Mouse (Mus musculus): ENCODE data around the gene Nos1ap. TPM values are rescaled to one million over a fixed set of nuclear protein-coding genes. Genes with fewer than 3 reads are reported as not detected.

Gene Nos1ap
- polyA plus RNA-seq, 1 experiment from 2014 or later = 7.9 TPM

DNA sequence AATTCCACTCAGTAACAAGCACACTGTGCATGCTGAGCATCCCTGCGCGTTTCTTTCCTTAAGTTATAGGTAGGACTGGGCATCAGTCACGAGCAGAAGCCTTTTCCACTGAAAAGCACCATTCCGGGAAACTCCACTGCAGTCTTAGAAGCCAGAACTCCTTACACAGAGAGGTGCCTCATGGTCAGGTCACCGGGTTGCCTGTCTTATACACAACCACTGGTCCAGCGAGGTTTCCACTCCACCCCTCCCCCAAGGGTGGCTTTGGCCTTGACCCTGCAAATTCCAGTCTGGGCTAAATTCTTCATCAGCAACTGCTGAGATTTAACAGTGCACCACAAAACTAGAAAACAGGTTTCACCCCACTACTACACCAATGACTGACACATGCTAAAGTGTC lies 1.3 kb downstream of the Nos1ap start:
- no peak for ATAC-seq (ENCODE audit: insufficient read depth)
- H3K9ac ChIP-seq = no peak overlapping the region

DNA sequence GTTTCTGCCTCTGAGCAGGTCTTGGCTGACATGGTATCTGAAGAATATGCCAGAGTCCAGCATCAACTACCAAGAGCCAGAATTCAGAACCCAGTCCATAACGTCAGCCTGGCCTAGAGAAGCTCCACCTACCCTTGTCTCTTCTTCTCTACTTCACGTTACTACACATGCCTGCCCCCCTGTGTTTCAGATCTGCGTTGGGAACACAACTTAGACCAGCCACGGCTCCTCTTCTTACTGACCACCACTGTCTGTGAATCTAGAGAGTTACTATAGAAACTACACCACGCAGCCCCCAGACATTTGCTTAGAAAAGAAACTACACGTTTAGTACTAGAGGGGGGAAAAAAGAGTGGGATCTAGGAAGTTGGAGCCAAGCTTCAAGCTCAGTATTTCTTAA lies 2.9 kb downstream of the Nos1ap start:
- Histone ChIP-seq H3K4me2 (no peak overlapping the region), H3K9me3 (ENCODE audit: low read depth, low read length) (peaks cover 4% of the 10 kb centered on the region; the same call in 1 of the 2 replicates), H3K9ac (no peak overlapping the region), H3K4me1 (ENCODE audit: insufficient read depth) (peaks cover 6% of the 10 kb centered on the region; the same call in 1 of the 2 replicates), H3K4me3 (ENCODE audit: low read depth, low read length) (no peak overlapping the region), H3K27me3 (ENCODE audit: insufficient read depth, low read length) (no peaks in the 10 kb centered on the region), H3K36me3 (ENCODE audit: insufficient read depth) (0 out of 2 replicates have a peak, but pooled peaks cover 4% of the 10 kb centered on the region), H3K27ac (ENCODE audit: low read depth) (no peak overlapping the region)
- no peak for TF ChIP-seq CTCF (IDR thresholded peaks at IDR 0.05; ENCODE audit: low read depth)
- WGBS = 82% methylated on average over 6 of the region's 6 CpGs
- DNase-seq = no peak
- no peak for ATAC-seq (ENCODE audit: insufficient read depth)

More for the DNA sequence above, 1.3 kb downstream of the Nos1ap start:
- Histone ChIP-seq H3K4me3 (ENCODE audit: low read depth, low read length) (peak overlapping the region; percentile 80), H3K27ac (ENCODE audit: low read depth) (no peak overlapping the region), H3K36me3 (ENCODE audit: insufficient read depth) (0 out of 2 replicates have a peak, but pooled peaks cover 4% of the 10 kb centered on the region), H3K4me1 (ENCODE audit: insufficient read depth) (peaks cover 6% of the 10 kb centered on the region; the same call in 1 of the 2 replicates), H3K27me3 (ENCODE audit: insufficient read depth, low read length) (no peaks in the 10 kb centered on the region), H3K9me3 (ENCODE audit: low read depth, low read length) (peaks cover 4% of the 10 kb centered on the region; the same call in 1 of the 2 replicates), H3K4me2 (peak overlapping the region; percentile 99)
- TF ChIP-seq CTCF (IDR thresholded peaks at IDR 0.05; ENCODE audit: low read depth) = no peak
- DNase-seq = peak; percentile 19
- WGBS = 24% methylated on average over 6 of the region's 6 CpGs

DNA sequence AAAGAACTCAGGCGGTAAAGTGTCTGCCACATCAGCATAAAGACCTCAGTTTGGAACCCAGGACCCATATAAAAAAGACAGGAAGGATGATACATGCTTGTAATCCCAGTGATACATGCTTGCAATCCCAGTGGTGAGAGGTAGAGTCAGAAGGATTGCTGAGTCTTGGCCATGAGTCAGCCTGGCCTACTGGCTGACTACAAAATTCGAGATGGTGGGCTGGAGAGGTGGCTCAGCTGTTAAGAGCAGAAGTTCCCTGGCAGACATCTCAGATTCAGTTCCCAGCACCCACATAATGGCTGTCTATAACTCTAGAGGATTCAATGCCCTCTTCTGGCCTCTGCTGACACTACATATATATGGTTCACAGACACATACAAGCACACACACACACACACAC lies 5.7 kb downstream of the Nos1ap start:
- no peaks in the 10 kb centered on the region for H3K27me3 ChIP-seq (ENCODE audit: insufficient read depth, low read length)
- no peak overlapping the region for H3K4me2 ChIP-seq
- no peak for ATAC-seq (ENCODE audit: insufficient read depth)
- WGBS = 81% methylated on average over 2 of the region's 2 CpGs
- H3K36me3 ChIP-seq (ENCODE audit: insufficient read depth) = 0 out of 2 replicates have a peak, but pooled peaks cover 4% of the 10 kb centered on the region
- no peak overlapping the region for H3K27ac ChIP-seq (ENCODE audit: low read depth)
- H3K4me1 ChIP-seq (ENCODE audit: insufficient read depth) = peaks cover 5% of the 10 kb centered on the region; the same call in 1 of the 2 replicates
- no peak overlapping the region for H3K9ac ChIP-seq
- peaks cover 4% of the 10 kb centered on the region; the same call in 1 of the 2 replicates for H3K9me3 ChIP-seq (ENCODE audit: low read depth, low read length)
- TF ChIP-seq CTCF (IDR thresholded peaks at IDR 0.05; ENCODE audit: low read depth) = no peak
- H3K4me3 ChIP-seq (ENCODE audit: low read depth, low read length) = no peak overlapping the region
- no peak for DNase-seq

DNA sequence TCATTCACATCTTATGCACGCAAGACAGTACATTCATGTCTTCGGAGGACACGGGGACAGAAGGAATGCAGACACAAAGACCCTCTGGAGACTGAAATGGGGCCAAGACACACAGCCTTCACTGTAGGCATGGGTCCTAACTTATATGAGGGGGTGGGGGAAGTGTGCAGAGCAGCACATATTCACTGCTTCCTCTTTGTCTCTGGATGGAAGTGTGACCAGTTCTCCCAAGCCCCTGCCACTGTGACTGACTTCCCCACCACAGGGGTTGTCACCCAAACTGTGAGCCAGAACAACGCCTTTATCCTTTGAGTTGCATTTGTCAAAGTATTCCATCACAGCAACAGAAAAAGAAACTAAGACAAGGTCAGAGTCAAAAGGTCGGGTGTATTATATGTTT lies 7.3 kb downstream of the Nos1ap start:
- H3K4me2 ChIP-seq = no peak overlapping the region
- no peak overlapping the region for H3K27ac ChIP-seq (ENCODE audit: low read depth)
- no peak overlapping the region for H3K4me3 ChIP-seq (ENCODE audit: low read depth, low read length)
- no peak for DNase-seq
- 0 out of 2 replicates have a peak, but pooled peaks cover 4% of the 10 kb centered on the region for H3K36me3 ChIP-seq (ENCODE audit: insufficient read depth)
- no peaks in the 10 kb centered on the region for H3K4me1 ChIP-seq (ENCODE audit: insufficient read depth)
- TF ChIP-seq CTCF (IDR thresholded peaks at IDR 0.05; ENCODE audit: low read depth) = no peak
- no peaks in the 10 kb centered on the region for H3K27me3 ChIP-seq (ENCODE audit: insufficient read depth, low read length)
- 75% methylated on average over 5 of the region's 5 CpGs for WGBS
- H3K9ac ChIP-seq = no peak overlapping the region
- no peak for ATAC-seq (ENCODE audit: insufficient read depth)
- peaks cover 4% of the 10 kb centered on the region; the same call in 1 of the 2 replicates for H3K9me3 ChIP-seq (ENCODE audit: low read depth, low read length)

DNA sequence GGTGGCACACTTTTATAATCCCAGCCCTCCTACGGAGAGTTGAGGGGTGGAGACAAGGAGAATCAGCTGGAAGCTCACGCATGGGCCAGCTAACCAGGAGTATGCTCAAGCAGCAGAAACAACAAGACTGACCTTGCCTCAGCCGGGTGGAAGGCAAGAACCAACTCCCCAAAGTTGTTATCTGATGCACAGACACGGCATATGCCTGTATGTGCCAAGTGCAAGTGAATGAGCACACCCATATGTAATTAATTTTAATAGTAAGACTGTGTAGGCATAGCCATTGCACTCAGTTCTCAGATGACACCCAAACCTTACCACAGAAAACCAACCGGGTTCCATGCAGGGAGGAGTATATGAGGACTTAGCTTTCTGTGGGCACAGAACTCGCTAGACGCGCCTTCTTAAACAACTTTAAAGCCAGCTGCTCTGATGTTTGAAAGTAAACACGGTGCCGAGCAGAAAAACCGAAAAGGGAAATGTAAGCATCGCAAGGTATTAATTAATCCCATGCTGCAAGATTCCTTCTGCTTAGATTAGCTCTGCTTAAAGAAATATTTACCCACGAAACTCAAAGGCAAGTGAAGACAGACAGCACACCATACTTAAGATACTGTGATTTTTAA lies 9.1 kb downstream of the Nos1ap start:
- Histone ChIP-seq H3K9me3 (ENCODE audit: low read depth, low read length) (peaks cover 2% of the 10 kb centered on the region; the same call in 1 of the 2 replicates), H3K27ac (ENCODE audit: low read depth) (no peak overlapping the region), H3K9ac (no peak overlapping the region), H3K36me3 (ENCODE audit: insufficient read depth) (0 out of 2 replicates have a peak, but pooled peaks cover 3% of the 10 kb centered on the region), H3K4me2 (peak overlapping the region; percentile 36; the same call in 1 of the 2 replicates), H3K4me1 (ENCODE audit: insufficient read depth) (no peaks in the 10 kb centered on the region), H3K4me3 (ENCODE audit: low read depth, low read length) (no peak overlapping the region), H3K27me3 (ENCODE audit: insufficient read depth, low read length) (no peaks in the 10 kb centered on the region)
- WGBS = 23% methylated on average over 13 of the region's 13 CpGs
- no peak for TF ChIP-seq CTCF (IDR thresholded peaks at IDR 0.05; ENCODE audit: low read depth)
- DNase-seq (peak; percentile 32), ATAC-seq (ENCODE audit: insufficient read depth) (no peak)

DNA sequence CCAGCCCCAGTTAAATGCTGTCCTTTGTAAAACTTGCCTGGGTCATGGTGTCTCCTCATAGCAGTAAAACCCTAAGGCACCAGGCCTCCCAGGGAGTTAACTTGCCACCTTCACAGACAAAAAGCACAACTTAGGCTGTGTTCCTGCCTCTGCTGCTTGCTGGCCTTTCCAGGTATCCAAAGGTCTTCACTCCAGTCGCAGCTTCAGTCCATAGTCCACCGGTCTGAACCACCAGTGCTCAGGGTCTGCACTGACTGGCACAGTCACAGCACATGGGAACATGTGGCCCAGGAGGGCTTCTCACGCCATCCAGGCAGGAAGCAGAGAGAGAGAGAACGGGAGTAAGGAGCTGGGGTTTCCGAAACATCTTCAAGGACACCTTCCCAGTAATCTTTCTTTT lies 10.2 kb downstream of the Nos1ap start:
- Histone ChIP-seq H3K9me3 (ENCODE audit: low read depth, low read length) (no peaks in the 10 kb centered on the region), H3K27ac (ENCODE audit: low read depth) (no peak overlapping the region), H3K36me3 (ENCODE audit: insufficient read depth) (no peaks in the 10 kb centered on the region), H3K4me3 (ENCODE audit: low read depth, low read length) (no peak overlapping the region), H3K9ac (no peak overlapping the region), H3K4me2 (no peak overlapping the region), H3K27me3 (ENCODE audit: insufficient read depth, low read length) (no peaks in the 10 kb centered on the region), H3K4me1 (ENCODE audit: insufficient read depth) (no peaks in the 10 kb centered on the region)
- DNase-seq = no peak
- no peak for TF ChIP-seq CTCF (IDR thresholded peaks at IDR 0.05; ENCODE audit: low read depth)
- WGBS = 93% methylated on average over 5 of the region's 5 CpGs
- no peak for ATAC-seq (ENCODE audit: insufficient read depth)

DNA sequence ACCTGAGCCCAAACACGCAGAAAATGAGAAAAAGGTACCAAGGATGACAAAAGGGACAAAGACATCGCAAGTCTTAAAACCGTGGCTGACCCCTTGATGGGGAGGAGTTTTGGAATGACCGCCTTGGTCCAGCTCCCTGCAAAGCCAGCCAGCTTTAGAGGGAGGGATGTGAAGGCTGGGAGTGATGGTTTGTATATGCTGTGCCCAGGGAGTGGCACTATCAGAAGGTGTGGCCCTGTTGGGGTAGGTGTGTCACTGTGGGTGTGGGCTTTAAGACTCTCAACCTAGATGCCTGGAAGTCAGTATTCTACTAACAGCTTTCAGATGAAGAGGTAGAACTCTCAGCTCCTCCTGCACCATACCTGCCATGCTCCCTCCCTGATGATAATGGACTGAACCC lies 10.6 kb downstream of the Nos1ap start:
- Histone ChIP-seq H3K27me3 (ENCODE audit: insufficient read depth, low read length) (no peaks in the 10 kb centered on the region), H3K9ac (no peak overlapping the region), H3K4me1 (ENCODE audit: insufficient read depth) (no peaks in the 10 kb centered on the region), H3K4me3 (ENCODE audit: low read depth, low read length) (no peak overlapping the region), H3K4me2 (no peak overlapping the region), H3K36me3 (ENCODE audit: insufficient read depth) (no peaks in the 10 kb centered on the region), H3K27ac (ENCODE audit: low read depth) (no peak overlapping the region), H3K9me3 (ENCODE audit: low read depth, low read length) (no peaks in the 10 kb centered on the region)
- WGBS = 88% methylated on average over 4 of the region's 4 CpGs
- no peak for TF ChIP-seq CTCF (IDR thresholded peaks at IDR 0.05; ENCODE audit: low read depth)
- DNase-seq (no peak), ATAC-seq (ENCODE audit: insufficient read depth) (no peak)

All from lung, embryonic 14.5 days (tissue).